Mouse (Mus musculus) liver, adult 2 months (tissue): ENCODE data around the gene Arhgap35. TPM values are rescaled to one million over a fixed set of nuclear protein-coding genes. Genes with fewer than 3 reads are reported as not detected.
A peak's percentile ranks its signal among the peaks of the same experiment; 100 is the strongest.

Source experiments
- DNase-seq: peaks from one replicate; pipeline ENCODE4 v3.0.0-alpha.2; 2011; ENCODE audit warnings: low read depth, low spot score; ENCODE audit errors: extremely low read depth
- H3K27ac ChIP-seq: fragments of 200-500 bp; replicated peaks from 2 replicates; pipeline ENCODE4 v1.5.1; 2012; ENCODE audit warnings: low read depth, mild to moderate bottlenecking, control low read depth, inconsistent platforms, low read length; ENCODE audit not compliant: insufficient read depth
- H3K27me3 ChIP-seq: fragments of 200-500 bp; 2 replicates; pipeline ENCODE4 v1.6.1; 2012; ENCODE audit warnings: mild to moderate bottlenecking, moderate library complexity, low read length, inconsistent platforms; ENCODE audit not compliant: control insufficient read depth, insufficient read depth
- H3K36me3 ChIP-seq: fragments of 200-500 bp; 2 replicates; pipeline ENCODE4 v1.6.1; 2012; ENCODE audit warnings: low read length, inconsistent platforms; ENCODE audit not compliant: control insufficient read depth, insufficient read depth
- H3K4me1 ChIP-seq: fragments of 200-500 bp; 2 replicates; pipeline ENCODE4 v1.6.1; 2011; ENCODE audit warnings: low read length; ENCODE audit not compliant: control insufficient read depth, insufficient read depth
- H3K4me3 ChIP-seq: fragments of 200-500 bp; 2 replicates; pipeline ENCODE4 v1.5.1; 2011; ENCODE audit warnings: low read depth, mild to moderate bottlenecking, control low read depth, low read length, moderate library complexity; ENCODE audit not compliant: insufficient read depth
- H3K79me2 ChIP-seq: fragments of 200-500 bp; 2 replicates; pipeline ENCODE4 v1.6.1; 2012; ENCODE audit warnings: inconsistent platforms, mild to moderate bottlenecking, low read length, moderate library complexity; ENCODE audit not compliant: control insufficient read depth, insufficient read depth
- H3K9ac ChIP-seq: fragments of 200-500 bp; 2 replicates; pipeline ENCODE4 v1.6.1; 2012; ENCODE audit warnings: low read depth, mild to moderate bottlenecking, control low read depth, inconsistent platforms, low read length
- CTCF ChIP-seq: fragments of 200-500 bp; IDR thresholded peaks from 2 replicates; pipeline ENCODE4 v1.5.1; 2011; ENCODE audit warnings: low read depth, low read length, control low read depth
- POLR2A ChIP-seq: fragments of 200-500 bp; IDR thresholded peaks from 2 replicates; pipeline ENCODE4 v1.6.1; 2011; ENCODE audit warnings: low read length, control low read depth; ENCODE audit not compliant: insufficient read depth; ENCODE audit errors: extremely low read depth
- WGBS: fragments of 180-500 bp; shearing (Covaris S2); methylation state at CpG from one replicate; pipeline ENCODE4 v1.1.7; 2018; 5-methylcytosine and 5-hydroxymethylcytosine counted together
- polyA plus RNA-seq: library from polyadenylated mRNA; depleted of rRNA; stranded (reverse); fragments of >200 nt; gene quantifications from 2 replicates; pipeline ENCODE4 v1.2.3, GENCODE M21; 2012
- total RNA-seq: library from RNA; depleted of rRNA; stranded (reverse); fragments of >200 nt; gene quantifications from 2 replicates; pipeline ENCODE4 v1.2.3, GENCODE M21; 2014

Gene Arhgap35
- total and polyA plus RNA-seq, 2 experiments, result 22.2 to 30.4 TPM

- peaks cover 24% of the 10 kb centered on the region for H3K36me3 ChIP-seq
- no peak overlapping the region for H3K4me3 ChIP-seq
- H3K4me1 ChIP-seq, result peaks cover 1% of the 10 kb centered on the region; the same call in 1 of the 2 replicates
- WGBS, result 83% methylated on average over 5 of the region's 5 CpGs
- TF ChIP-seq CTCF, result no peak
- no peak for TF ChIP-seq POLR2A
- no peaks in the 10 kb centered on the region for H3K27me3 ChIP-seq
- H3K27ac ChIP-seq, result no peak overlapping the region
- peaks cover 3% of the 10 kb centered on the region; the same call in 1 of the 2 replicates for H3K79me2 ChIP-seq
- DNase-seq, result no peak
- H3K9ac ChIP-seq, result no peak overlapping the region
Observed at GRCm38 (mm10) chr7:16537220-16537903, 77.4 kb downstream of the Arhgap35 start.

DNA sequence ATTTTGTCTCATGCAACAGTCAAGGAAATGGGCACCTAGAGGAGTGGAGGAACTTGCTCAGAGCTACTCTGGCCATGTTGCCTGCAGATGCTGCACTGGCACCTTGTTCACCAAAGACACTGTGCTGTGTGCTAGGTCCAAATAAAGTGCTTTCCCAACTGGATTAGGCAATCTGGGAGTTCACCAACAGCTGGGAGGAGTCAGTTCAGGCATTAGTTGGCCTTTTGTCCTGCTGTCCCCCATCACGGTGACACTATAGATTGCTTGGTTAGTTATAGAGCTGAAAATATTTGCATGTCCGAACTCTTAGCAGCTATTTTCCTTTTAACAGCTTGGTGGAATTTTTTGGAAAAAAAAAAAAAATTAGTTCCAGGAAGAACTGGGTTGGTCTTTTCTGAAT, 88.8 kb downstream of the Arhgap35 start:
- H3K4me1 ChIP-seq, result peaks cover 3% of the 10 kb centered on the region; the same call in 1 of the 2 replicates
- H3K27ac ChIP-seq, result no peak overlapping the region
- 30% methylated on average over 2 of the region's 2 CpGs for WGBS
- TF ChIP-seq CTCF, result no peak
- TF ChIP-seq POLR2A, result no peak
- peak; percentile 89 for DNase-seq
- H3K79me2 ChIP-seq, result peaks cover 13% of the 10 kb centered on the region; the same call in 1 of the 2 replicates
- H3K4me3 ChIP-seq, result no peak overlapping the region
- H3K9ac ChIP-seq, result no peak overlapping the region
- H3K27me3 ChIP-seq, result no peaks in the 10 kb centered on the region
- H3K36me3 ChIP-seq, result peaks cover 1% of the 10 kb centered on the region; the same call in 1 of the 2 replicates

DNA sequence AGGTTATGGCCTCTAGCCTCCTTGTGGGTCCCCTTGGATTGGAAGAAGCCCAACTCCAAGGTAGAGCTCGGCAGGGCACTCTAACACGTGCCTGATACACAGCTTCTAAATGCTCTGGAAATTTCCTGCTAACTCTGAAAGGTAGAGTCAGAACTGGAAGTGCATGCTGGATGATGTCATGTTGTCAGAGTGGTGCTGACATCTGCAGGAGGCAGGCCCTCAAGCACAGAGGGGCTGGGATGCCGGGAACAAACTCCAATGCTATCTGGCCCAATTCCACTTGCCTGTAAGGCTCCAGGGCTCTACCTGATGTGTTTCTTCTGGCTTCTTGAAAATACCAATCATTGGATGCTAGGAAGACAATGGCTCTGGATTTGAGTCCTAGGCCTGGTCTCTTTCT, 89.3 kb downstream of the Arhgap35 start:
- 57% methylated on average over 3 of the region's 3 CpGs for WGBS
- peak; percentile 27 for DNase-seq
- no peak overlapping the region for H3K27ac ChIP-seq
- no peak overlapping the region for H3K9ac ChIP-seq
- no peak overlapping the region for H3K4me3 ChIP-seq
- peaks cover 1% of the 10 kb centered on the region; the same call in 1 of the 2 replicates for H3K36me3 ChIP-seq
- TF ChIP-seq CTCF (no peak), POLR2A (no peak)
- peaks cover 13% of the 10 kb centered on the region; the same call in 1 of the 2 replicates for H3K79me2 ChIP-seq
- no peaks in the 10 kb centered on the region for H3K27me3 ChIP-seq
- H3K4me1 ChIP-seq, result peaks cover 3% of the 10 kb centered on the region; the same call in 1 of the 2 replicates

DNA sequence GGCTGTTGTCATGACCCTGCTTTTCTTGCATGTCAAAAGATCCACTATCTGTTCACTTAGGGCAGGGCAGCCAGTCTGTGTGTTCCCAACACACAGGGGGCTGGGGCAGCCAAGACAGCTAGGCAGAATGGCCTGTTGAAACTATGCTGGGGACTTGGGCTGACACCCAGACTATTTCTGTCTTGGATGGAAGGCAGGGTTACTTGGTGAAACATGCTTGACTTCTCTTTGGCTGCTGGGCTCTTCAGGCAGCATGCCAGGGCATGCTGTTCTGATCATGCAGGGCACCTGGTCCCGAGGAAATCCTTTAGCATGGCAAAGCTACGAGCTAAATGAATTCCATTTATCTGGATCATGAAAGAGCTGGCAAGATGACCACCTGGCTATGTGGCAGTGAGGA, 90.5 kb downstream of the Arhgap35 start:
- Histone ChIP-seq H3K9ac (no peak overlapping the region), H3K36me3 (no peaks in the 10 kb centered on the region), H3K27me3 (no peaks in the 10 kb centered on the region), H3K79me2 (peaks cover 13% of the 10 kb centered on the region; the same call in 1 of the 2 replicates), H3K4me1 (peaks cover 3% of the 10 kb centered on the region; the same call in 1 of the 2 replicates), H3K4me3 (no peak overlapping the region), H3K27ac (no peak overlapping the region)
- no peak for DNase-seq
- WGBS, result 65% methylated on average over 2 of the region's 2 CpGs
- no peak for TF ChIP-seq CTCF
- TF ChIP-seq POLR2A, result no peak

DNA sequence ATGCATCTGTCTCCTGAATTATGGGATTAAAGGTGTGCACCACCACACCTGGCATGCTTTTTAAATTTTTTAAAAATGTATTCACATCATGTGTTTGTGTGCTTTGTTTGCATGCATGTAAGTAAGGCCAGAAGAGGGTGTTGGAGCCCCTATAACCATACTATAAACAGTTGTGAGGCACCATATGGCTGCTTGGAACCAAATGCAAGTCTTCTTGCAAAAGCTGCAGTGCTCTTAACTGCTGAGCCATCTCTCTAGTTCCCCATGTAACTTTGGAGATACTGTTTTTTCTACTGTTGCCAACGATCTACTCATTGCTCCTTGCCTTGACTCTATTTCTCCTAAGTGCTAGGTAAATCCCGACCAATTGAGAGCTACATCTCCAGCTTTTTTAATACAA, 95.5 kb downstream of the Arhgap35 start:
- no peak for TF ChIP-seq CTCF
- no peak for TF ChIP-seq POLR2A
- Histone ChIP-seq H3K4me3 (no peak overlapping the region), H3K27ac (no peak overlapping the region), H3K79me2 (peaks cover 16% of the 10 kb centered on the region), H3K9ac (no peak overlapping the region), H3K36me3 (peaks cover 5% of the 10 kb centered on the region; the same call in 1 of the 2 replicates), H3K4me1 (peaks cover 4% of the 10 kb centered on the region), H3K27me3 (no peaks in the 10 kb centered on the region)
- no peak for DNase-seq
- 95% methylated on average over 2 of the region's 2 CpGs for WGBS

- 93% methylated on average over 5 of the region's 5 CpGs for WGBS
- no peak for TF ChIP-seq POLR2A
- no peak for TF ChIP-seq CTCF
- Histone ChIP-seq H3K9ac (no peak overlapping the region), H3K27ac (no peak overlapping the region), H3K4me3 (no peak overlapping the region), H3K79me2 (peaks cover 12% of the 10 kb centered on the region), H3K27me3 (no peaks in the 10 kb centered on the region), H3K36me3 (peaks cover 5% of the 10 kb centered on the region), H3K4me1 (peaks cover 4% of the 10 kb centered on the region)
- no peak for DNase-seq
Observed at GRCm38 (mm10) chr7:16517198-16517597, 97.6 kb downstream of the Arhgap35 start.
